Mouse (Mus musculus) thymus, postnatal 25 days (tissue): ENCODE measurements around the gene Sart1.
"Not testable (repeated sequence)": the region's sequence is repeated elsewhere in the genome, so short reads cannot be mapped to it uniquely, and the experiment has no call there.

Experiments used
- DNase-seq: peaks from one replicate; pipeline ENCODE4 v3.0.0; 2022

The Sart1 gene

DNA sequence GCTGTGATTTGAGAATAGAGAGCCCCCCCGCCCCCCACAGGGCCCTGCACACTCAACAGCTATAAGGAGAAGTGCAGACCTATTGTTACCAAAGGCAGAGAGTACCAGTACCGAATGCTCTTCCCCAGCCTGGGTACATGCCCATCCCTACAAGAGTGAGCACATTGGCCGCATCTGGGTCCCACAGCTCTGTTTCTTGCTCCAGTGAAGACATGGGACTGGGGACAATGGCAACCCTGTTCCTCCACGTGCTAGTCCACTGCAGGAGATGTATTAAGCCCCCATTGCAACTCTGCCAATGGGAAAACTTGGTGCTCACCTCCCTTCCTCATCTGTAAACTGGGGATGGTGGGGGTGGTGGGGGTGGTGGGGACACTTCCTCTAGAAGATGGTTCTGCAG lies 25.3 kb upstream of the Sart1 start:
- DNase-seq = no peak

DNA sequence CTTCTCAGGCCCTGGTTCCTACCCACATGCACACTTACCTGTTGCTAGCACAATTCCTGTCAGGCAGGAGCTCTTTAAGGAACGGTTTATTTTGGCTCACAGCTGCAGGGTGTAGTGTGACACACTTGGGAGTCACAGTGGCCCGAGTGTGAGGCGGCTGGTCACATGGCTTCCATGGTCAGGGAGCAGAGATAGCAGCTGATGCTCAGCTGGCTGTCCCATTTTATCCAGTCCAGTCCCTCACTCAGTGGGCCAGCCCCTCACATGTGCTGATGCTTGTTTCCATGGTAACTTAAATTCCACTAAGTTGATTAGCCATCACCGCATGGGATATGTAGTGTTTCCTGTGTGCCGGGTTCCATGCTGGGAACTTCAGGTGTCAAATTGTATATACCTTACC lies 23.5 kb upstream of the Sart1 start:
- no peak for DNase-seq

DNA sequence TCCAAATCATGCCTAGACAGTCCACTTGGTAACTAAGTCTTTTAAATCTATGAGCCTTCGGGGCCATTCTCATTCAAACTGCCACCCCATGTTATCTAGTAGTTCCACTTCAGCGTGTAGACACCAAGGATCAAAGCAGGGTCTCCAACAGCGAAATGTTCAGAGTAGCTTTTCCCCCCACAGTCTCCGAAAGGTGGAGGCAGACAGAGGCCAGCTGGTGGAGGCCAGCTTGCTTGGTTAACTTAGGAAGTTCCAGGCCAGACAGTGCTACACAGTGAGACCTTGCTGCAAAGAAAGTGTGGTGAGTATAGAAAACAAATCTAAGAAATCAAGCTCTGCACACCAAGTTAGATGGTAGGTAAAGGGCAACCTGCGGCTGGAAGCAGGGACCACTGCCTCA lies 22.1 kb upstream of the Sart1 start:
- DNase-seq = no peak

DNA sequence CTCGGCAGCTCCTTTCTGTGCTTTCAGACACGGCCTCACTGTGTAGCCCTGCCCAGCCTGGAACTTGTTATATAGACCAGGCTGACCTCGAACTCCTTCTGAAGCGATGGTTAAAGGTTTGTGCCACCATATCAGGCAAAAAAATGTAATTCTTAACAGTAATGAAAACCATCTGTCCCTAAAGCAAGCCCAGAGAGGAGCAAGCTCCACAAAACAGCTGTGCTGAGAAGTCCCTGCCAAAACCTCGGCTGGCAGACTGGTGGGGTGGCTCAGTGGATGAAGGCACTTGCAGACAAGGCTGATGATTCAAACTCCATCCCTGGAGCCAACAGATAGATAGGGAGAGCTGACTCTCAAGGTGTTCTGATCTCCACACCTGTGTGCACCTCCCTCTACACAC lies 20.6 kb upstream of the Sart1 start:
- no peak for DNase-seq

DNA sequence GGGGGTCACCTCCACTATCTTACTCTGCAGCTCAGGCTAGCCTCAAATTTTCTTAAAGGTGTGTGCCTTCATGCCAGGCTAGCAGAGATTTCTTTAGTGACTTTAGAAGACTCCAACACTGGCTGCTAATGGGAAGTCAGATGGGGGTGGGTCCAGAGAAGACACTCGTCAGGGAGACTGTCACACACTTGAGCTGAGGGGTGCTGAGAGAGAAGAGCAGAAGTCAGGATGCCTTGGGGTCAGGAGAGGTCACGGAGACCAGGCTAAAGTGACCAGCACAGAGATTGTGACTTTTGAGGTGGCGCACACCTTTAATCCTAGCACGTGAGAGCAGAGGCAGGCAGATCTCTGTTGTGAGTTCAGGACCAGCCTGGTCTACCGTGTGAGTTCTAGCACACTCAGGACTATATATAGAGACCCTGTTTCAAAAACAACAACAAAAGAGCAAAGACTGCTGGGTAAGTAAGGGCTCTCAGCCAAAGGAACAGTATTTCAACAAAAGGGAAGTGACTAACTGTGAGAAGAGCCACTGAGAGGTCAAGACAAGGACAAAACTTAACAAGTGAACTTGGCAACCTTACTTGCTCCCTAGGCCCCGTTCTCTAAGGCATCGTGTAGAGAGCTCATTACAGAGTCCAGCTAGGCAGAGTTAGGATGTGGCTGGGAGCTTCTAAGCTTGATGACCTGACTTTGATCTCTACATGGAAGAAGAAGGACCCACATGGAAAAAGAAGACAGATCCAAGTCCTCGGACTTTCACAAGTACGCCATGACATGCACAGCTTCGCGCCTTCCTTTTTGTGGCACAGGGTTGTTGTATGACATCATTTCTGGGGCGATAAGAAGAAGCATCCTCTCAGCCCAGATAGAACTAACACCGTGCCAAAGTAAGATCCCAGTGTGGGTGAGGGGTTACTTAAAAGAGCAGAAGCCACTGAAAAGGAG lies 19.8 kb upstream of the Sart1 start:
- DNase-seq = no peak

DNA sequence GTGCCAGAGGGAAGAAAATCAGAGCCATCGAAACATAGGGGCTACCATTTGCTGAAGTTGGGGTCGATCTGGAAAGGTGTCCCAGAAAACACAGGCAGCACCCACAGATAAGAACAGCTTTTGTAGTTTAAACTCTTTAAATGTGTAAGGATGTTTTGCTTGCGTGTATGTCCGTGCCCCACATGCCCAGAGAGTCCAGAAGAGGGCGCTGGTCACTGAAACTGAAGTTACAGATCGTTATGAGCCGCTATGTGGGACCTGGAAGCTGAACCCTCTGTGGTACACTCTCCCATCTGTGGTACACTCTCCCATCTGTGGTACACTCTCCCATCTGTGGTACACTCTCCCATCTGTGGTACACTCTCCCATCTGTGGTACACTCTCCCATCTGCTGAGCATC lies 18.6 kb upstream of the Sart1 start:
- peak; percentile 75 for DNase-seq

DNA sequence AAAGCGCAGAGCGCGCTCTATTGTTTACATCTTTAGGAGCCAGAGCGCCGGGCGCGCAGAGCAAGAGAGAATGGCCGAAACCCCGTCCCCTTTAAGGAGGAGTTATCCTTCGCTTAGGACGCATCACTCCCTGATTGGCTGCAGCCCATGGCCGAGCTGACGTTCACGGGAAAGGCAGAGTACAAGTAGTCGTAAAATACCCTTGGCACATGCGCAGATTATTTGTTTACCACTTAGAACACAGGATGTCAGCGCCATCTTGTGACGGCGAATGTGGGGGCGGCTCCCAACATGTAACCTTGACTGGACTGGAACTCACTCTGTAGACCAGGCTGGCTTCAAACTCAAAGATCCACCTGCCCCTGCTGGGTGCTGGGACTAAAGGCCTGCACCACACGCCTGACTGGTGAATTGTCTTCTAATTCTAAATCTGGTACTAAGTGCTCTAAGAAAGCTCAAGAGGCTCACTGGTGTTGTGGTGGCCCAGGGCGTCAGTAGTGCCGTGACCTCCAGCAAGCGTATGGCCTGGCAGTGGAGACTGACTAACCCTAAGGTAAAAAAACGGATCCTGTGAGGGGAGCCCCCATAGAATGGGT lies 18.1 kb upstream of the Sart1 start:
- DNase-seq = peak; percentile 66

DNA sequence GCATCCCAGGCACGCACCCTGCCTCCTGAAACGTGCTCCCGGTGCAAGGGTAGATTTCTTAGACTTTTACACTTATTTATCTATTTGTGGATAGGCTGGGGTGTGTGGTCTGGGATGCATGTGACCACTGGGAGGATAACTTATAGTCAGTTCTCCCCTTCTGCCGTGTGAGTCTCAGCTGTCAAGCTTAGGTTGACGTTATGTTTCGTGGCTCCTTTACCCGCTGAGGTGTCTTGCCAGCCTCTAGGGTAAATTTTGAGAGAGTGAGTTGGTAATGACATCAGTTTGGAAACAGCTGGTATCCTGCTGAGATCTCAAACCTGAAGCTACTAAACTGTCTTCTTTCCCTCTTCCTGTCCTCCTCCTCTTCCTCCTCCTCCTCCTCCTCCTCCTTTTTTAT lies 17.4 kb upstream of the Sart1 start:
- no peak for DNase-seq

DNA sequence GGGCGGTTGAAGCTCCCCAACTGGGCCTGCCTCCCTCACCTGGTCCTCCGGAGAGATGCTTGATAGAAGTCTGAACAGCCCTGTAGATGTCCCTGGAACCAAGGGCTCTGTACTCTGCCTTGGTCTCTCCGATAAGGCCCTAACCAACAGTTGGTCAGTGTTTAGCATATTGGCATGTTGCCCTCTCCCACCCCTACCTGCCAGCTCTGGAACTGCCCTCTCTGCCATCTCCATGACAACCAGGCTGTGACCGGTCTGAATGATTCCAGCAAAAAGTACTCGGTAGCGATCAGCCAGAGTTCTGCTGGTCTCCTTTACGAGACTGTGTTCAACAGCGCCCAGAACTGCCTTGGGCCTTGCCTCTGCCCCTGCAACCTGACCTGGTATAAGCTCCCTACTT lies 13.8 kb upstream of the Sart1 start, which contains the start of gene Tsga10ip:
Gene Tsga10ip (minus strand): TSS at position 234 of the 400 bp plus-strand sequence.
- DNase-seq = no peak

DNA sequence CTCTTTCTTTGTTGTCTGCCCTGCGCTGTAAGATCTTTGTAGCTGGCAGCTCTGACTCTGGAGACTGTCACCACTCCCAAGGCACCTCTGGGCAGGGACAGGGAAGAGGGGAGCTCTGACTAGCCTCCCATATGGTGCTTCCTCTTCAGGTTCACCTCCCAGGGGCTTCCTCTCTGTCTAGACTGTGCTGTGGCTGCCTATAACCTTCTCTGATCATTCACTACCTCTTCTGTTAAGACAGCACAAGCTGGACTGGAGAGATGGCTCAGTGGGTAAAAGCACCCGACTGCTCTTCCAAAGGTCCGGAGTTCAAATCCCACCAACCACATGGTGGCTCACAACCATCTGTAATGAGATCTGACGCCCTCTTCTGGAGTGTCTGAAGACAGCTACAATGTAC lies 12.6 kb upstream of the Sart1 start:
- DNase-seq = not testable (repeated sequence)

DNA sequence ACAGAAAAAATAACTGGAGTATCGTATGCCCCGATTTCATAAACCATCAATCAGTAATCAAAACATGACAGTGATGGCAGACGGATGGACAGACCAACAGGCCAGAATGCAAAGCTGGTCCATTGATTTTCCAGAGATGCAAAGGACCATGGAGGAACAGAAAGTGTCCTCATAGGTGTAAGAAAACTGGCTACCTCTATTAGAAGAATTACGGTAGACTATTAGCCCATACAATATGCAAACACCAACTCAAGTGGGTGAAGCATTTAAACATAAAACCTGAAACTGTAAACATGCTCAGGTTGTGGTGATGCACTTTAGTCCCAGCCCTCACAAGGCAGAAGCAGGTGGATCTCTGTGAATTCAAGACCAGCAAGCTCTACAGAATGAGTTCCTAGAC lies 6.9 kb upstream of the Sart1 start:
- DNase-seq = no peak

DNA sequence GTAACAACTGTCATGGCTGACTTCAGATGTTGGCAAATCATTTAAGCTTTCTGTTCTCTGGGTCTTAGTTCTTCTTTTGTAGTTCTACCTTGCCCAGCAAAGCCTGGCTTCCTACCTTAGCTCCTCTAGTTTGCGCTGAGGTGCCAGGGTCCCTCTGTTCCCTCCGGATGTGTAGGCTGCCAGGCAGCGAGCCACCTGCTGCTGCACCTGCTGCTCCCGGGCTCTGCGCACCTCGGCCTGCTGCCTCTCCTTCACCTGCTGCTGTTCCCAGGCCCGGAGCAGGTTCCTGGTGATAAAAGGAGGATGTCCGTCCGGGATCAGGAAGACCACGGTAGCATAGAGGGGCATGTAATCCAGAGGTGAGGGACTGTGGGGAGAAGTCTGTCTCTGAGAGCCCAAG lies 5.7 kb upstream of the Sart1 start:
- no peak for DNase-seq

DNA sequence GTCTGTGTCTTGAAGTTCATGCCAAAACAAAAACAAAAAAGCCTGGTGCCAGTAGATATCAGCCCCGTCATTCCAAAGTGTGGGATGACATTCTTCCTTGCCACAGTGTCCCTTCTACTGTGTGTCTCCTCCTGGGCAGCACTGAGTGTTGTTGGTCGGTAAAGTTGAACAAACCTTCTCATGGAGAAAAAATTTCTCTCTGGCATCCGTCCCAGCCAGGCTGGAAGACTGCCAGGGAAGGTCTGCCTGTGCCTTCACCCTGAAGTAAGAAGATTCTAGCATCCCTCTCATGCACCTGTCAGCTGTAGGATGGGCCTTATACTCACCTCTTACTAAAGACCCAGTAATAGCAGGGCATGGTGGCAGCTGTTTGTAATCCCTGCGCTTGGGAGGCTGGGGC lies 4.4 kb upstream of the Sart1 start:
- DNase-seq = no peak

DNA sequence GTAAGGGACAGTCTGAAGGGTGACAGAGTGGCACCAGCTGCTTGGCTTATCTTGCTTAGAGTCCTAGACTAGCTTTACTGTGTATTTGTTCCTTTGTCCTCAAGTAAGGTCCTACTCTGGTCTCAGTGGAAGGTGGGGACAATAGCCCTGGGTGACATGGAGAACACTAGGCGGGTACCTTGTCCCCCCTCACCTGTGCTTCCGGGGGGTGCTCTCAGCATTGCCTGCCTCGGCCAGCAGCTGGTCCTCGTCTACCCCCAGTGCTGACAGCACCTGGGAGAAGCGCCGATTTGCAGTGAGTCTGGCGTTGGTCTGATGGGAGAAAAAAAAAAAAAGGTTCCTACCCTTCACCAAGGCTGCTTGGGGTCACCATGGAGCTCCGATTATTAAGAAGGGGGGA lies 1.9 kb upstream of the Sart1 start:
- peak; percentile 60 for DNase-seq

DNA sequence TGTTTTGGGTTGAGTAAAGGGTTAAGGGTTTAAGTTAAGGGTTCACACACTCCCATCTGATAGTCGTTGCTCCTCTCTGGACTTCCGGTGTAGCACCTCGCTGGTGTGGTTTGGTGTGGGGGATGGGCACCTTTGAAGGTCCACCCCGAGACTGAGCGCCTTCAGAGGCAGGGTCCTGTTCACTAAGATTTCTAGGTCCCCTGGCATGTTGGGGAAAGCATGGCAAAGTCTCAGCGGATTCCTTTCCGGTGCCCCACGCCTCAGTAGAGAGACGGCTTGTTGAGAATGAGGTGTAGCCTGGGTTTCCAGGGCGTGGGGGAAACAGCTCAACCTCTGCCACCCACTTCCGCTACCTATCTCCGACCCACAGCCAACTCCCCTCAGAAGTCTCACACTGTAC lies 1.1 kb upstream of the Sart1 start:
- DNase-seq = peak; percentile 86

DNA sequence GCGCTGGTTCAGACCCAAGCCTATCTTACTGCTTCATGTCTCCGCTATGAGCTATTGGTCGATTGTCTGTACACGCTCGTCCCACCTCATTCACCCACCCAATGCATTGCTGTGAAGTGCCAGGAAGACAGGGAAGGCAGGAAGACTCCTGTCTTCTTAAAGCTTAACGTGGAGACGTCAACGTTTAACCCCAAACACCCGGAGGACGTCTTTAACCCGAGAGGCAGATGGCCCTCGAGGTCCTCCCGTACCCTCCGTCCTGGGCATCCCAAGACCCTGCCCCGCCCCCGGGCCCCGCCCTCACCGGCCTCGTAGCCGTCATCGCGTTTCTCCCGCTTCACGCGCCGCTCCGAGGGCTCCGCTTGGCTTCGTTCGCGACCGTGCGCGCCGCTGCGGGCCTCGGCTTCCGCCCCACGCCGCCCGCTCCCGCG lies 477 bp downstream of the Sart1 start:
- DNase-seq = no peak

DNA sequence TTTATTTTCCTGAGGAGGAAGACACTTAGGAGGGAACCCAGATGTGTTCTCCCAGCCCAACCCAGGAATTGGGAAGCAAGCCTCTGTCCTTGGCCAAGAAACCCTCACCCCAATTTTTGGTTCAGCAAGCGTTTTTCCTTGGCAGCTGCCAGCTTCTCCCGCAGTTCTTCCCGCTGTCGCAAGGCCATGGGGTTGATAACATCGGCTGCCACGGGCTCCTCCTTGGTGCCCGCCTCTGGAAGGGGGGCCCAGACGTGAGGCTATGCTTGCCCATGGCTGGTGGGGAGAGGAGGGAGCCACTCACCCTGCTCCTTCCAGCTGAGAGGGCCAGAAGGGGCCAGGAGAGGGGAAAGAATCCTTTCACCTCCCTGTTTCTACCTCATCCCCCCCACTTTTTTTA lies 3.8 kb downstream of the Sart1 start:
- DNase-seq = no peak

DNA sequence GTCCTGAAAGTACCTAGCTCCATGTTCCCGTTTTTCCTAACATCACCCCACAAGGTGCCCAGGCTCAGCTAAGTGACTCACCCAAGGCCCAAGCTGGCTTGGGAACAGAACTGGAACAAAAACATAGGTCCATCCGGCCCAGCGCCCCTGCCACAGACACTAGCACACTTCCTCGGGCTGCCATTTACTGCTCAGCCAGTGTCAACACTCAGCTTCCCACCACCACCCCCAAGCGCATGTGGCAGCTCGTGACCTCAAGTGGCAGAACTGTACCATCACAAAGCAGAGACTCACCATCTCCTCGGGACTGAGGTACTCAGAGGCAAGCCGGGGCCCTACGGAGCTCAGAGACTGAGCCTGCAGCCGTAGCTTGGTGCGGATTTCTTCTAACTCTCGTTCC lies 5.2 kb downstream of the Sart1 start:
- DNase-seq = no peak

DNA sequence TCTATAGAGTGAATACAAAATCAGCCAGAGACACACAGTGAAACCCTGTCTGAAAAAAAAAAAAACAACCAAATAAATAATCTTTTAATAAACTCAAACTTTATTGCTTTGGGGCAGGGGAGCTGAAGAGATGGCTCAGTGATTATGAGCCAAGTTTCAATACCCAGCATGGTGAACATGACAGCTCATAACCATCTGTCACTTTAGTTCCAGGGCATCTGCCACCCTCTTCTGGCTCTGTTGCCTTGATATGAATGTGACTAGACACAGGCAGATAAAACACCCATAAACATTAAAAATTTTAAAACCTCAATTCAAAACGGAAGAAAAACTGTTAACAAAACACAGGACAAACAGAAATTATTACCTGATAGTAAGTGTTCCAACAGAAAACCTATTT lies 11.1 kb downstream of the Sart1 start:
- DNase-seq = no peak

DNA sequence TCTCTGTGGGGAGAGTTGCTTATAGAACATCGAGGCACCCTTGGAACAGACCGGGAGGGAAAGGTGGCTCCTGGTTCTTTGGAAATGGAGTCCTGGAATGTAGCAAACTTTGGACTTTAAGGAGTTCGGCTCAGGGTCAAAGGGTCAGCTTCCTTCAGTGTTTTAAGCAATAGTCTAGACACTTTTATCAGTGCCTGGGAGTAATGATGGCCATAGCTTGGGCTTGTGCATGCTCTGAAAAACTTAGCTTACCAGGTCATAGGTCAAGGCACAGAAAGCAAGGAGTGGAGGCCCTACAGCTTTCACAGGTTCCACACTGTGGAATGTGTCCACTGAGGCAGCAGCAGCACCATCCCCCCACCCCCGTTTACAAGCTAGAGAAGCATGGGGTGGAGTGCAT lies 13.8 kb downstream of the Sart1 start:
- no peak for DNase-seq

DNA sequence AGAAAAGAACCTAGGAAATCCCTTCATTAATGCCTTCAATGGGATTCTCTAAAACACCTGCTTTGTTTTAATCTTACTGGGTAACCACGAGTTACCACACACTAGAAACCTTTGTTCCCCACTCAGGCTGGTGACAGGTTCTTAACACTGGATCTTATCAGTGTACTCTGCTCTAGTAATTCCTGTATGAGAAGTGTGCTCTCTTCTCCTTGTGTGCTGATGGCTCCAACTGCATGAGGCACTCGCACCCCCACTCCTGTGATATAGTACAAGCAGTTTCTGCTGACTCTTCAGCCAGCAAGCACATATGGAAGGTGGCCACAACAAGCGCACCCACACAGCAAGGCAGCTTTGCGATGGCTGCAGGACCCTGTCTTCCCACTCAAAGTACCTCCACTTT lies 14.3 kb downstream of the Sart1 start:
- DNase-seq = no peak

DNA sequence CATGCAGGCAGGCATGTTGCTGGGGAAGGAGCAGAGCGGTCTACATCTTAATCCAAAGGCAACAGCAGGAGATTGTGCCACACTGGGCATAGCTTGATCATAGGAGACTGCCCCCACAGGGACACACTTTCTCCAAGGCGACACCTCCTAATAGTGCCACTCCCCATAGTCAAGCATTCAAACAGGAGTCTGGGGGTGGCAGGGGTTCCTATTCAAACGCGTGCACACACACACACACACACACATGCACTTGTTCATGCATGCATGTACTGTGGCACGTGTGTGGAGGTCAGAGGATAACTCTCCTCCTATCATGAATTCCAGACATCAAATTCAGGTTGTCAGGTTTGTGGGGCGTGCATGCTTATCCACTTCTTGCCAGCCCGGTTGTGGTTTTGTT lies 15.8 kb downstream of the Sart1 start:
- no peak for DNase-seq

DNA sequence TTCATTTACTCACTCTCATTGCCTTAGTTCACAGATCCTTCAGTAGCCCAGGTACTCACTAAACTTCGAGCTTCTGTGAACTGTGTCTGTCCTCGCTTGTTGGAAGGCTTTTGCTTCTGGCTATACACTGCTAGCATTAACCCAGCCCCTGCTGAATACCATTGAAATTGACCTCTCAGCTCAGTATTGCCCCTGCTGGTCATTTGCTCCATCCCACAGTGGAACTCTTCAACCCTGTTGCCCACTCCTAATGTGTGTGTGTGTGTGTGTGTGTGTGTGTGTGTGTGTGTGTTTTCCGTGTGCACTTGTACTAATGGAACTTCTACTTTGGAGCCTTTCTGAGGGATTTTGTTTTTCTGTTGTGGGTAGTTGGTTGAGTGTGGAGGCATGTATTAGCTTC lies 17.6 kb downstream of the Sart1 start:
- DNase-seq = no peak

DNA sequence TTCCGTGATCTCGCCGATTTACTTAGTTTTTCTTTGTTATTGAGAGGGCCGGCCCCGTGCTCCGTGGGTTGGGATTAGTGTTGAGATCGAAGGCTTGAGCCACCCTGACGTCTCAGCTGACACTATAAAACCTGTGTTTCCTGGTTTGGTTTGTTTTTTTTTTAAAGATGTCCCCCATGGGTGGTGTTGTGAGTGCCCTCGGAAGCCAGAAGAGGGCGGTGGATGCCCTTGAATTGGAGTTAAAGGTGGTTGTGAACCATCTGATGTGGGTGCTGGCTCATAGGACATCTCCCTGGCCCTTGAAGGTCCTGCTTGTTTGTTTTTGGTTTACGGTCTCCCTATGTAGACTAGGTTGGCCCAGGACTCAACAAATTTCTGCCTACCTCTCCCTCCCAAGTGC lies 21.0 kb downstream of the Sart1 start:
- no peak for DNase-seq

DNA sequence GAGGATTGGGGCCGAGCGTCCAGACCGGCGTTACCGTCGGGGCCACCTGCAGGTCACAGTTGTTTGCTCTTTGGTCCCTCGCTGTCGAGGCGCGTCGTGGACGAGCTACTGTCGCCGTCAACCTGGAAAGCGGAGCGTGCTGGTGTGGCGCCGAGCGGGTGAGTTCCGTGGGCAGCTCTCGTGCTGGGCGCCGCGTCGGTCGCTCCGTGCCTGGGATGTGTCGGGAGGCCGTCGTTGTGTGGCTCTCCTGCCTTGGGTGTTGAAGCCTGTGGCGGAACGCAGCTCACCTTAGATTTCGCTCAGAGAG lies 21.5 kb downstream of the Sart1 start, which contains the start of gene Banf1:
Gene Banf1 (minus strand): TSS at position 116 of the 307 bp plus-strand sequence.
- DNase-seq = no peak
